In the genomic region with DNA sequence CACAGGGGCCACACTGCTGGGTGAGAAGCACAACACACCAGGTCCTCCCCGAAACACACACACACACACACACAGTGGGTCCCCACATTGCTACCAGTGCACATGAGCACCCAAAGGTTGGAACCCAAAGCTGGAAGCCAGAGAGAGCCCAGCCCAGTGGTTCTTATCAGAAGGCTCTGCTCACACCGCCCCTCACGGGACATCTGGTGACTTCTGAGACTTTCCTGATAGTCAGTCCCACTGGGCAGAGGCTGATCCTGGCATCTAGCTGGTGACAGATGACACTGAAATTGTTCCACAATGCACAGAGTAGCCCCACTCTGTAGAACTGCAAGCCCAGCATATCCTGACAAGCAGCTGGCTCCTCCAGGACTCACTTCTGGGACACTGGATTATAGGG, we compare ENCODE assay signal across 11 mouse cellular contexts. TPM values are rescaled to one million over a fixed set of nuclear protein-coding genes. Genes with fewer than 3 reads are reported as not detected.
A peak's percentile ranks its signal among the peaks of the same experiment; 100 is the strongest.
DNase-seq lines count a peak whose midpoint lies in the region; ATAC-seq and TF ChIP-seq lines count a peak whose summit lies in the region.
"Had no signal": no experiment of that assay in that cellular context is flagged by ENCODE, and none has a peak within 500 bp of the region (broad histone marks: within the 10 kb centered on the region; RNA-seq: fewer than 3 reads in every experiment).

No protein-coding gene starts in this region.

- peaks cover 11% of the 10 kb centered on the region for H3K36me3 ChIP-seq in heart, embryonic 10.5 days
- no peaks in the 10 kb centered on the region for H3K36me3 ChIP-seq in G1E (replicated peaks)
- peaks cover 10% of the 10 kb centered on the region for H3K36me3 ChIP-seq in liver, embryonic 16.5 days (ENCODE audit: control insufficient read depth, insufficient read depth)

- peak overlapping the region; percentile 67 for H3K9ac ChIP-seq in liver, embryonic 16.5 days (ENCODE audit: low read depth, low read length)

- DNase-seq in heart, embryonic 10.5 days (ENCODE audit: low spot score) = no peak
- DNase-seq in heart, adult 9 months (ENCODE audit: low spot score in 2 of 2) = no peak
- DNase-seq in G1E (ENCODE audit: low spot score) = no peak
- no peak for DNase-seq in cerebellum, adult 8-10 months
- no peak for DNase-seq in cerebellum, adult 18-20 months
- DNase-seq: cerebellum, postnatal 25 days; heart, adult 11 months had no signal

- H3K27me3 ChIP-seq in heart, embryonic 10.5 days (ENCODE audit: insufficient read depth, poor library complexity, severe bottlenecking) = no peaks in the 10 kb centered on the region
- peaks cover 4% of the 10 kb centered on the region; the same call in 1 of the 2 replicates for H3K27me3 ChIP-seq in G1E (ENCODE audit: insufficient read depth, low read length)
- H3K27me3 ChIP-seq in liver, embryonic 16.5 days (ENCODE audit: control insufficient read depth, insufficient read depth, low read depth, low read length) = no peaks in the 10 kb centered on the region

- H3K9me3 ChIP-seq in heart, embryonic 10.5 days = no peaks in the 10 kb centered on the region
- 0 out of 2 replicates have a peak, but pooled peaks cover 5% of the 10 kb centered on the region for H3K9me3 ChIP-seq in G1E (replicated peaks)
- H3K9me3 ChIP-seq in liver, embryonic 16.5 days (replicated peaks; ENCODE audit: control insufficient read depth, low read length) = peaks cover 6% of the 10 kb centered on the region

- peak overlapping the region; percentile 33 for H3K27ac ChIP-seq in heart, embryonic 10.5 days
- peak overlapping the region; percentile 96 for H3K27ac ChIP-seq in liver, embryonic 16.5 days (ENCODE audit: low read length)

- H3K4me1 ChIP-seq in heart, embryonic 10.5 days = peaks cover 57% of the 10 kb centered on the region
- no peaks in the 10 kb centered on the region; the same call in 1 of the 2 replicates for H3K4me1 ChIP-seq in G1E (ENCODE audit: insufficient read depth, low read depth, low read length)
- peaks cover 92% of the 10 kb centered on the region for H3K4me1 ChIP-seq in liver, embryonic 16.5 days (ENCODE audit: control insufficient read depth, low read depth, low read length)

- H3K4me3 ChIP-seq in heart, embryonic 10.5 days = no peak overlapping the region
- H3K4me3 ChIP-seq in G1E (ENCODE audit: low read depth, low read length) = no peak overlapping the region
- H3K4me3 ChIP-seq in liver, embryonic 16.5 days (ENCODE audit: low read depth, low read length) = peak overlapping the region; percentile 56
- H3K4me3 ChIP-seq: myocyte had no signal

- peak overlapping the region; percentile 72 for H3K4me2 ChIP-seq in liver, embryonic 16.5 days (ENCODE audit: low read depth, low read length)

- 35% methylated on average over 3 of the region's 3 CpGs for WGBS in heart, embryonic 10.5 days
- 19% methylated on average over 3 of the region's 3 CpGs for WGBS in liver, embryonic 16.5 days (ENCODE audit: insufficient replicate concordance)

- peak; percentile 29; the same call in 1 of the 2 replicates for ATAC-seq in G1E (ENCODE audit: extremely low read depth, insufficient number of reproducible peaks, low FRiP score, poor library complexity, severe bottlenecking)
- ATAC-seq in erythroblast, adult 5-6 weeks (replicated peaks; ENCODE audit: low FRiP score, poor library complexity, severe bottlenecking) = peak; percentile 78
- ATAC-seq in liver, embryonic 16.5 days (ENCODE audit: low read depth) = peak; percentile 84
- ATAC-seq in granulocyte monocyte progenitor cell, adult 5-6 weeks (replicated peaks; ENCODE audit: poor library complexity, severe bottlenecking) = no peak

- no peak for TF ChIP-seq CTCF in G1E (IDR thresholded peaks at IDR 0.05; ENCODE audit: low read depth, low read length)

RNA-seq across cellular contexts. Expression of a gene that starts 10.1 kb away (rescaled TPM):
- polyA plus RNA-seq in heart, embryonic 10.5 days (2016; fragmentation: Nextera tagmentation; extraction: Ambion mirVana) = 10.9 and 13.2 TPM in 2 replicates
- total RNA-seq in G1E (2014; fragmentation: Nextera tagmentation) = 18.7 and 21.6 TPM in 2 replicates
- 3.8 and 4.0 TPM in 2 replicates for total RNA-seq in G1E (2017)
- 5.0 and 5.9 TPM in 2 replicates for polyA plus RNA-seq in G1E (2012)
- 15.9 and 26.5 TPM in 2 replicates for total RNA-seq in erythroblast, adult 5-6 weeks (2015; ENCODE audit: low replicate concordance)
- total RNA-seq in erythroblast, adult 5-6 weeks (2017; ENCODE audit: low replicate concordance) = 19.8 and 35.4 TPM in 2 replicates
- 13.0 and 16.1 TPM in 2 replicates for polyA plus RNA-seq in liver, embryonic 16.5 days (2015; fragmentation: Nextera tagmentation; extraction: Ambion mirVana)
- 29.4 and 39.0 TPM in 2 replicates for total RNA-seq in granulocyte monocyte progenitor cell, adult 5-6 weeks (2014; fragmentation: Nextera tagmentation)
- total RNA-seq in granulocyte monocyte progenitor cell, adult 5-6 weeks (2017) = 13.4 and 15.6 TPM in 2 replicates
